Mouse (Mus musculus): ENCODE measurements around the gene Zc3h10. TPM values are rescaled to one million over a fixed set of nuclear protein-coding genes. Genes with fewer than 3 reads are reported as not detected.

Zc3h10 gene
- polyA plus RNA-seq, 1 experiment: 17.4 TPM

DNA sequence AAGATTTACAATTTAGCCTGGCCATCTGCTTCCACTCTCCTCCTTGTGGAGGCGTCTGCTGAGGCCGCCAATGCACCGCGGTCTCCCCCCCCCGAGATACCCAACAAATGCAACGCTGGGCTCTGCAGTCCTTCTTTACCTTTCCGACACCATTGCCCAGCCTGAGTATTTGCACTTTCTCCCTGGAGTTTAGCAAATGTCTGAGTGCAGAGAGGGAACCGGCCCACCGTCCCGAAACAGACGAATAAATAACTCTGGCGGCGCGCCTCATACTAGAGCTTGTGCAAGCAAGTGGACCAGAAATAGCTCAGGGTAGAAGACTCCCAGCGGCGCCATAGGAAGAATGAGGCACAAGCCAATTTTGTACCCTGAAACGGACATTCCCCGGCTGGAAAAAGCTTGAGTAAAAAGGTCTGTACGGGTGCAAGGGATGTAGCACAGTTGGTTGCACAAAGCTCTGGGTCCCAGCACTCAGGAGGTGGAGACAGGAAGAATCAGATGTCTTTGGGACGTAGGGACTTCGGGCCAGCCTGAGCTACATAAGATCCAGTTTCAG is 48.4 kb downstream of the Zc3h10 start:
- TF ChIP-seq POLR2A (IDR thresholded peaks at IDR 0.05; ENCODE audit: low read depth, low read length) (no peak), CTCF (IDR thresholded peaks at IDR 0.05; ENCODE audit: extremely low read depth, insufficient read depth, insufficient read length, insufficient replicate concordance) (no peak)
- H3K27ac ChIP-seq (ENCODE audit: insufficient read depth, low read length): peak overlapping the region; percentile 93
- peak in 1 of 2 experiments; percentile 33 for DNase-seq (ENCODE audit: low read depth in 1 of 2, low spot score in 2 of 2)
- peaks cover 12% of the 10 kb centered on the region; the same call in 1 of the 2 replicates for H3K4me1 ChIP-seq (ENCODE audit: control insufficient read depth, insufficient read depth, insufficient read length)
- no peaks in the 10 kb centered on the region for H3K27me3 ChIP-seq (ENCODE audit: control insufficient read depth, insufficient read depth, low read length)
- WGBS: under 1% methylated on average over 21 of the region's 21 CpGs
- H3K4me3 ChIP-seq (ENCODE audit: extremely low read depth, insufficient read depth, insufficient read length): peak overlapping the region; percentile 73
- no peaks in the 10 kb centered on the region for H3K36me3 ChIP-seq (ENCODE audit: control insufficient read depth, insufficient read depth, low read length)

- WGBS: under 1% methylated on average over 27 of the region's 27 CpGs
- DNase-seq (ENCODE audit: low read depth in 1 of 2, low spot score in 2 of 2): peak; percentile 96 to 97
- TF ChIP-seq POLR2A (IDR thresholded peaks at IDR 0.05; ENCODE audit: low read depth, low read length): no peak
- TF ChIP-seq CTCF (IDR thresholded peaks at IDR 0.05; ENCODE audit: extremely low read depth, insufficient read depth, insufficient read length, insufficient replicate concordance): no peak
- peak within 1 kb of the TSS; percentile 93 for H3K27ac ChIP-seq (ENCODE audit: insufficient read depth, low read length)
- peaks cover 10% of the 10 kb centered on the region; the same call in 1 of the 2 replicates for H3K4me1 ChIP-seq (ENCODE audit: control insufficient read depth, insufficient read depth, insufficient read length)
- H3K27me3 ChIP-seq (ENCODE audit: control insufficient read depth, insufficient read depth, low read length): no peaks in the 10 kb centered on the region
- peak within 1 kb of the TSS; percentile 73 for H3K4me3 ChIP-seq (ENCODE audit: extremely low read depth, insufficient read depth, insufficient read length)
- H3K36me3 ChIP-seq (ENCODE audit: control insufficient read depth, insufficient read depth, low read length): no peaks in the 10 kb centered on the region
These were observed 49.0 kb downstream of the Zc3h10 start, which contains the start of gene Myl6b for GRCm38 (mm10) chr10:128498590-128498989. Myl6b (minus strand) TSS chr10:128498685.

DNA sequence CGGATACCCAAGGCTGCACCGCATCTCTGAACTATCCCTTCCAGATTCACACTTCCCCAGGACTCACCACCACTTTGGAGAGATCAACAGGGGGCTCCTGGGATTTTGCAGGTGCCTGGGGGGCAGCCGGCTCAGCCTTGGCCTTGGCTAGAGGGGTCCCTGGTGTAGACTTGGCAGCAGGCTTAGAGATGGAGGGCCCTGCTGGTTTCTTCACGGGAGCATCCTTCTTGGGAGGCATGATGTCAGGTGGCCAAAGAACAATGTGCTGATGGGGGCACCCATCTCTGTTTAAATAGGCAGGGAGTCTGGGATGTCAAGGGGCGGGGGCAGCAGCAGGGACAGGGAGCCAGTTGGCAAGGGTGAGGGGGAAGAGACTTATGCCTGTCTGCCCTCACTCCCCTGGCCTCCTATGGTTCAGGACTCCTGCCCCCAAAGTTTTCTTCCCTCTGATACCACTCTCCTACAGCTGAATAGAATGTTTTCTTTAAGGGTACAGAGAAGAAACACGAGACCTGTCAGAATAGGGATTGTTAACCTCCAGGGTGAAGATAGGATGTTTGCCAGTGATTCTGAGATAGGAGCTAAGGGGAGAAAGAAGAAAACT is 50.3 kb downstream of the Zc3h10 start:
- 86% methylated on average over 6 of the region's 6 CpGs for WGBS
- DNase-seq (ENCODE audit: low read depth in 1 of 2, low spot score in 2 of 2): no peak
- no peak for TF ChIP-seq CTCF (IDR thresholded peaks at IDR 0.05; ENCODE audit: extremely low read depth, insufficient read depth, insufficient read length, insufficient replicate concordance)
- Histone ChIP-seq H3K27ac (ENCODE audit: insufficient read depth, low read length) (no peak overlapping the region), H3K4me1 (ENCODE audit: control insufficient read depth, insufficient read depth, insufficient read length) (peaks cover 10% of the 10 kb centered on the region; the same call in 1 of the 2 replicates), H3K36me3 (ENCODE audit: control insufficient read depth, insufficient read depth, low read length) (no peaks in the 10 kb centered on the region), H3K27me3 (ENCODE audit: control insufficient read depth, insufficient read depth, low read length) (no peaks in the 10 kb centered on the region), H3K4me3 (ENCODE audit: extremely low read depth, insufficient read depth, insufficient read length) (no peak overlapping the region)

DNA sequence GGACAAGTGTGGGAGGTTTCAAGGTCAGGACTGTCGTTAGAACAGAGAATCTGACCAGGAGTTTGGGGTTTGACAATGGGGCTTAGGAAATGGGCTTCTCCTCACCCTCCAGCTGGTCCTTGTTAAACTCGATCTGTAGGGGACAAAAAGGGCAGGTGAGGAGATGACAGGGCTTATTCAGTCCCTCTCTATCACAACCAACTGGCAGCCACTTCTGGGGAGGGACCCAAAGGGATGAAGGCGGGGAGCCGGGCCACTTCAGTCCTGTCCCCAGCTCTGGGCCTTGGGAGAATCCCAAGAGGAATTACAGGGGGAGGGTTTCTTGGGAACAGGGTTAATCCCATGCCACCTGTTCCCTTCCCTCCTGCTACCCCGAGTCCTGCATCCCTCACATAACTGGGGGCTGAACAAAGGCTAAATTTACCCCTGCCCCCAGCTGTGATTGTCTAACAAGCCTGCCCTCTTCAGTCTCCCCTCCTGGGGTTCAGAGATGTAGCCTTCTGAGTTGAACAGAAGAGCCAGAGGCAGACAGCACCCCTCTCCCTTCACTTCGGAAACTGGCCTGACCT is 51.0 kb downstream of the Zc3h10 start:
- Histone ChIP-seq H3K4me1 (ENCODE audit: control insufficient read depth, insufficient read depth, insufficient read length) (peaks cover 14% of the 10 kb centered on the region; the same call in 1 of the 2 replicates), H3K4me3 (ENCODE audit: extremely low read depth, insufficient read depth, insufficient read length) (no peak overlapping the region), H3K27me3 (ENCODE audit: control insufficient read depth, insufficient read depth, low read length) (no peaks in the 10 kb centered on the region), H3K27ac (ENCODE audit: insufficient read depth, low read length) (no peak overlapping the region), H3K36me3 (ENCODE audit: control insufficient read depth, insufficient read depth, low read length) (no peaks in the 10 kb centered on the region; the same call in 1 of the 2 replicates)
- WGBS: 86% methylated on average over 6 of the region's 6 CpGs
- DNase-seq (ENCODE audit: low read depth in 1 of 2, low spot score in 2 of 2): no peak
- TF ChIP-seq POLR2A (IDR thresholded peaks at IDR 0.05; ENCODE audit: low read depth, low read length) (no peak), CTCF (IDR thresholded peaks at IDR 0.05; ENCODE audit: extremely low read depth, insufficient read depth, insufficient read length, insufficient replicate concordance) (no peak)

GRCm38 (mm10) chr10:128495903-128496302 is 51.7 kb downstream of the Zc3h10 start:
- H3K4me3 ChIP-seq (ENCODE audit: extremely low read depth, insufficient read depth, insufficient read length): no peak overlapping the region
- TF ChIP-seq CTCF (IDR thresholded peaks at IDR 0.05; ENCODE audit: extremely low read depth, insufficient read depth, insufficient read length, insufficient replicate concordance) (no peak), POLR2A (IDR thresholded peaks at IDR 0.05; ENCODE audit: low read depth, low read length) (no peak)
- no peak overlapping the region for H3K27ac ChIP-seq (ENCODE audit: insufficient read depth, low read length)
- no peak for DNase-seq (ENCODE audit: low read depth in 1 of 2, low spot score in 2 of 2)
- H3K27me3 ChIP-seq (ENCODE audit: control insufficient read depth, insufficient read depth, low read length): no peaks in the 10 kb centered on the region
- peaks cover 14% of the 10 kb centered on the region; the same call in 1 of the 2 replicates for H3K4me1 ChIP-seq (ENCODE audit: control insufficient read depth, insufficient read depth, insufficient read length)
- 45% methylated on average over 4 of the region's 4 CpGs for WGBS
- peaks cover 4% of the 10 kb centered on the region for H3K36me3 ChIP-seq (ENCODE audit: control insufficient read depth, insufficient read depth, low read length)

DNA sequence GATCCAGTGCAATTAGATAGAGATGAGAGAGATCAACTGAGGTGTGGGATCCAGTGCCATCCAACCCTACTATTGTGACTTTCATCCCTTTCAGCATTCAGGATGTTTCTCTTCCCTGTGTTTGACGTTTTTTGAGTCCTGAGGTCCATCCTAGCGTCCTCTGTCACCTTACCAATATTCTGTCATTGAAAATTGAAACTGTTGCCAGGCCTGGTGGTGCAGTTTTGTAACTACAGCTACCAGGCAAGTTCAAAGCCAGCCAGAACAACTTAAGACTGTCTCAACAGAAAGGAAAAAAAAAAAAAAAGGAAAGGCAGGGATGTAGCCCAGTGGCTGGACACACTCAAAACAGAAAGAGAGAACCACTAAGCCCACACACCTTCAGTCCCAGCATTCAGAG is 52.3 kb downstream of the Zc3h10 start:
- no peak for TF ChIP-seq POLR2A (IDR thresholded peaks at IDR 0.05; ENCODE audit: low read depth, low read length)
- TF ChIP-seq CTCF (IDR thresholded peaks at IDR 0.05; ENCODE audit: extremely low read depth, insufficient read depth, insufficient read length, insufficient replicate concordance): 0 out of 2 replicates have a peak, but pooled peaks have one; percentile 1
- Histone ChIP-seq H3K27ac (ENCODE audit: insufficient read depth, low read length) (peak overlapping the region; percentile 96), H3K4me3 (ENCODE audit: extremely low read depth, insufficient read depth, insufficient read length) (0 out of 2 replicates have a peak overlapping the region, but pooled peaks have one; percentile 71), H3K27me3 (ENCODE audit: control insufficient read depth, insufficient read depth, low read length) (no peaks in the 10 kb centered on the region), H3K36me3 (ENCODE audit: control insufficient read depth, insufficient read depth, low read length) (peaks cover 9% of the 10 kb centered on the region), H3K4me1 (ENCODE audit: control insufficient read depth, insufficient read depth, insufficient read length) (peaks cover 14% of the 10 kb centered on the region; the same call in 1 of the 2 replicates)
- no peak for DNase-seq (ENCODE audit: low read depth in 1 of 2, low spot score in 2 of 2)
- 48% methylated on average over 2 of the region's 2 CpGs for WGBS
